Mouse (Mus musculus) spleen, adult 2 months (tissue): ENCODE results near the gene Paqr4. TPM values are rescaled to one million over a fixed set of nuclear protein-coding genes. Genes with fewer than 3 reads are reported as not detected.

Experiments
- DNase-seq, 2 experiments: peaks; one replicate each; pipeline versions ENCODE4 v3.0.0 to v3.0.0-alpha.2; 2012 to 2021; ENCODE audit warnings: low spot score in 2 of 2, low read depth in 1 of 2
- H3K27ac ChIP-seq: fragments of 200-500 bp; 2 replicates; pipeline ENCODE4 v1.5.1; 2012; ENCODE audit warnings: low read length, inconsistent platforms; ENCODE audit not compliant: insufficient read depth
- H3K27me3 ChIP-seq: fragments of 200-500 bp; 2 replicates; pipeline ENCODE4 v1.6.1; 2012; ENCODE audit warnings: mild to moderate bottlenecking, moderate library complexity, low read length, inconsistent platforms; ENCODE audit not compliant: control insufficient read depth, insufficient read depth
- H3K36me3 ChIP-seq: fragments of 200-500 bp; 2 replicates; pipeline ENCODE4 v1.6.1; 2012; ENCODE audit warnings: mild to moderate bottlenecking, low read length, inconsistent platforms; ENCODE audit not compliant: control insufficient read depth, insufficient read depth
- H3K4me1 ChIP-seq: fragments of 200-500 bp; 2 replicates; pipeline ENCODE4 v1.6.1; 2011; ENCODE audit warnings: inconsistent platforms; ENCODE audit not compliant: control insufficient read depth, insufficient read depth, insufficient read length
- H3K4me3 ChIP-seq: fragments of 200-500 bp; 2 replicates; pipeline ENCODE4 v1.5.1; 2011; ENCODE audit warnings: mild to moderate bottlenecking, inconsistent platforms; ENCODE audit not compliant: insufficient read depth, insufficient read length; ENCODE audit errors: extremely low read depth
- CTCF ChIP-seq: fragments of 200-500 bp; IDR thresholded peaks from 2 replicates; pipeline ENCODE4 v1.5.1; 2011; ENCODE audit warnings: mild to moderate bottlenecking, inconsistent platforms; ENCODE audit not compliant: insufficient read depth, insufficient read length, insufficient replicate concordance; ENCODE audit errors: extremely low read depth
- POLR2A ChIP-seq: fragments of 200-500 bp; IDR thresholded peaks from 2 replicates; pipeline ENCODE4 v1.6.1; 2011; ENCODE audit warnings: low read depth, low read length, inconsistent platforms
- WGBS: fragments of 180-500 bp; shearing (Covaris S2); methylation state at CpG from one replicate; pipeline ENCODE4 v1.1.7; 2018; 5-methylcytosine and 5-hydroxymethylcytosine counted together
- polyA plus RNA-seq: library from polyadenylated mRNA; depleted of rRNA; stranded (reverse); fragments of >200 nt; gene quantifications from 2 replicates; pipeline ENCODE4 v1.2.3, GENCODE M21; 2012; rRNA removed

The Paqr4 gene
- polyA plus RNA-seq, 1 experiment = 13.8 TPM

- Histone ChIP-seq H3K36me3 (no peaks in the 10 kb centered on the region), H3K4me3 (no peak overlapping the region), H3K4me1 (peaks cover 3% of the 10 kb centered on the region; the same call in 1 of the 2 replicates), H3K27me3 (peaks cover 6% of the 10 kb centered on the region), H3K27ac (no peak overlapping the region)
- WGBS = 75% methylated on average over 1 of the region's 1 CpGs
- DNase-seq = no peak
- TF ChIP-seq CTCF = no peak
- TF ChIP-seq POLR2A = no peak
Measured at GRCm38 (mm10) chr17:23694491-23694890, 46.2 kb downstream of the Paqr4 start.

Other genes with a start within 250 kb of the Paqr4 start
- 11.8 and 17.2 TPM in 2 replicates for gene Zfp213, start 176.6 kb downstream of the Paqr4 start, polyA plus RNA-seq
- 2.9 and 3.4 TPM in 2 replicates for gene Zfp13, start 141.4 kb downstream of the Paqr4 start, polyA plus RNA-seq
- 0.06 TPM in 1 of 2 replicates, not detected in the other for gene Zscan10, start 140.0 kb downstream of the Paqr4 start, polyA plus RNA-seq
- gene Mmp25, start 95.6 kb downstream of the Paqr4 start, polyA plus RNA-seq = 1.3 and 2.0 TPM in 2 replicates
- 0.16 and 0.25 TPM in 2 replicates for gene Bicdl2, start 80.4 kb downstream of the Paqr4 start, polyA plus RNA-seq
- gene Hcfc1r1, start 67.3 kb downstream of the Paqr4 start, polyA plus RNA-seq = 75.0 and 90.8 TPM in 2 replicates
- gene Thoc6, start 67.0 kb downstream of the Paqr4 start, polyA plus RNA-seq = 24.8 and 31.1 TPM in 2 replicates
- gene Tnfrsf12a, start 63.4 kb downstream of the Paqr4 start, polyA plus RNA-seq = 3.8 and 4.9 TPM in 2 replicates
- 0.18 and 0.32 TPM in 2 replicates for gene Cldn6, start 61.6 kb downstream of the Paqr4 start, polyA plus RNA-seq
- 0.15 and 0.19 TPM in 2 replicates for gene Cldn9, start 56.8 kb downstream of the Paqr4 start, polyA plus RNA-seq
- not detected in 2 replicates for gene 1520401A03Rik, start 18.1 kb downstream of the Paqr4 start, polyA plus RNA-seq
- 48.3 and 74.8 TPM in 2 replicates for gene Pkmyt1, start 14.5 kb downstream of the Paqr4 start, polyA plus RNA-seq
- 0.65 and 0.92 TPM in 2 replicates for gene Kremen2, start 5.0 kb upstream of the Paqr4 start, polyA plus RNA-seq
- gene Flywch1, start 30.7 kb upstream of the Paqr4 start, polyA plus RNA-seq = 17.4 and 21.2 TPM in 2 replicates
- gene Flywch2, start 45.2 kb upstream of the Paqr4 start, polyA plus RNA-seq = 1.4 and 1.5 TPM in 2 replicates
- gene Srrm2, start 49.7 kb upstream of the Paqr4 start, polyA plus RNA-seq = 601 and 671 TPM in 2 replicates
- gene Elob, start 88.3 kb upstream of the Paqr4 start, polyA plus RNA-seq = 237 and 329 TPM in 2 replicates
- gene Prss33, start 95.2 kb upstream of the Paqr4 start, polyA plus RNA-seq = 0.08 and 0.09 TPM in 2 replicates
- gene Prss32, start 103.0 kb upstream of the Paqr4 start, polyA plus RNA-seq = 0.14 TPM in 1 of 2 replicates, not detected in the other
- gene Prss41, start 103.3 kb upstream of the Paqr4 start, polyA plus RNA-seq = 0.18 and 0.32 TPM in 2 replicates
- gene Prss21, start 127.2 kb upstream of the Paqr4 start, polyA plus RNA-seq = not detected in 2 replicates
- gene Dcpp1, start 140.0 kb upstream of the Paqr4 start, polyA plus RNA-seq = not detected in 2 replicates
- gene Dcpp2, start 140.0 kb upstream of the Paqr4 start, polyA plus RNA-seq = not detected in 2 replicates
- gene Dcpp3, start 176.6 kb upstream of the Paqr4 start, polyA plus RNA-seq = not detected in 2 replicates
- gene Sbp, start 200.8 kb upstream of the Paqr4 start, polyA plus RNA-seq = not detected in 2 replicates
- gene Sbpl, start 214.4 kb upstream of the Paqr4 start, polyA plus RNA-seq = not detected in 2 replicates
- gene Prss30, start 239.7 kb upstream of the Paqr4 start, polyA plus RNA-seq = 10.8 and 13.6 TPM in 2 replicates